Mouse (Mus musculus) intestine, embryonic 14.5 days (tissue): ENCODE data around the gene Zfand3. TPM values are rescaled to one million over a fixed set of nuclear protein-coding genes. Genes with fewer than 3 reads are reported as not detected.
A peak's percentile ranks its signal among the peaks of the same experiment; 100 is the strongest.

Source experiments
- ATAC-seq: fragments of 200-750 bp; cut with Nextera tagmentation; replicated peaks from 2 replicates; pipeline ENCODE4 v1.8.0; 2017; ENCODE audit warnings: low read depth, moderate number of reproducible peaks, moderate TSS enrichment, moderate library complexity; ENCODE audit not compliant: low FRiP score, low TSS enrichment
- DNase-seq: peaks from one replicate; pipeline ENCODE4 v3.0.0-alpha.2; 2018; ENCODE audit warnings: low spot score
- H3K27ac ChIP-seq: fragments of 300-500 bp; sonication (generic); 2 replicates; pipeline ENCODE4 v1.5.1; 2014; ENCODE audit warnings: low read depth, mild to moderate bottlenecking, control low read depth
- H3K27me3 ChIP-seq: fragments of 300-500 bp; sonication (generic); replicated peaks from 2 replicates; pipeline ENCODE4 v1.6.1; 2014; ENCODE audit warnings: low read length, control low read depth; ENCODE audit not compliant: control insufficient read depth, insufficient read depth
- H3K36me3 ChIP-seq: fragments of 300-500 bp; sonication (generic); 2 replicates; pipeline ENCODE4 v1.6.1; 2014; ENCODE audit warnings: low read length, control low read depth; ENCODE audit not compliant: control insufficient read depth, insufficient read depth
- H3K4me1 ChIP-seq: fragments of 300-500 bp; sonication (generic); replicated peaks from 2 replicates; pipeline ENCODE4 v1.6.1; 2014; ENCODE audit warnings: low read length, control low read depth, mixed read lengths; ENCODE audit not compliant: control insufficient read depth, insufficient read depth
- H3K4me2 ChIP-seq: fragments of 300-500 bp; sonication (generic); 2 replicates; pipeline ENCODE4 v1.6.1; 2014; ENCODE audit warnings: low read length
- H3K4me3 ChIP-seq: fragments of 300-500 bp; sonication (generic); 2 replicates; pipeline ENCODE4 v1.5.1; 2014; ENCODE audit warnings: low read depth, low read length, control low read depth, mixed read lengths
- H3K9ac ChIP-seq: fragments of 300-500 bp; sonication (generic); 2 replicates; pipeline ENCODE4 v1.6.1; 2014; ENCODE audit warnings: mild to moderate bottlenecking, low read length
- H3K9me3 ChIP-seq: fragments of 300-500 bp; sonication (generic); 2 replicates; pipeline ENCODE4 v1.6.1; 2016; ENCODE audit warnings: low read length, control low read depth; ENCODE audit not compliant: control insufficient read depth
- WGBS: fragments of 180-500 bp; shearing (Covaris S2); extraction: QIAGEN DNeasy Blood & Tissue Kit; methylation state at CpG from one replicate; pipeline ENCODE4 v1.1.7; 2014; 5-methylcytosine and 5-hydroxymethylcytosine counted together
- polyA plus RNA-seq: library from polyadenylated mRNA; unstranded; fragments of >200 nt; fragmentation: Nextera tagmentation; extraction: Ambion mirVana; gene quantifications from 2 replicates; pipeline ENCODE4 v1.2.1, GENCODE M21; 2014

Zfand3 gene
- polyA plus RNA-seq, 1 experiment from 2014 or later = 40.9 TPM

- H3K9ac ChIP-seq = no peak overlapping the region
- H3K9me3 ChIP-seq = no peaks in the 10 kb centered on the region
- no peaks in the 10 kb centered on the region for H3K36me3 ChIP-seq
- ATAC-seq (peak; percentile 24; the same call in 1 of the 2 replicates), DNase-seq (peak; percentile 73)
- peaks cover 49% of the 10 kb centered on the region for H3K4me1 ChIP-seq
- no peaks in the 10 kb centered on the region for H3K27me3 ChIP-seq
- H3K27ac ChIP-seq = peak overlapping the region; percentile 40
- WGBS = 31% methylated on average over 1 of the region's 1 CpGs
- no peak overlapping the region; the same call in 1 of the 2 replicates for H3K4me3 ChIP-seq
- peak overlapping the region; percentile 25 for H3K4me2 ChIP-seq
These were observed 23.0 kb downstream of the Zfand3 start for GRCm38 (mm10) chr17:30027343-30028029.

- H3K36me3 ChIP-seq = no peaks in the 10 kb centered on the region
These were observed 25.2 kb downstream of the Zfand3 start for GRCm38 (mm10) chr17:30029633-30030226.

GRCm38 (mm10) chr17:30032796-30033195 lies 28.3 kb downstream of the Zfand3 start:
- H3K4me1 ChIP-seq = peaks cover 27% of the 10 kb centered on the region
- no peak overlapping the region for H3K4me2 ChIP-seq
- WGBS = 91% methylated on average over 4 of the region's 4 CpGs
- no peak overlapping the region for H3K9ac ChIP-seq
- no peaks in the 10 kb centered on the region for H3K36me3 ChIP-seq
- no peaks in the 10 kb centered on the region for H3K27me3 ChIP-seq
- H3K4me3 ChIP-seq = no peak overlapping the region
- DNase-seq = no peak
- no peaks in the 10 kb centered on the region for H3K9me3 ChIP-seq
- no peak overlapping the region for H3K27ac ChIP-seq
- no peak for ATAC-seq

More at GRCm38 (mm10) chr17:30029633-30030226, 25.2 kb downstream of the Zfand3 start:
- no peak overlapping the region for H3K27ac ChIP-seq
- DNase-seq (no peak), ATAC-seq (no peak)
- no peak overlapping the region for H3K9ac ChIP-seq
- no peaks in the 10 kb centered on the region for H3K27me3 ChIP-seq
- no peak overlapping the region for H3K4me2 ChIP-seq
- H3K4me3 ChIP-seq = no peak overlapping the region
- H3K9me3 ChIP-seq = no peaks in the 10 kb centered on the region
- 46% methylated on average over 7 of the region's 7 CpGs for WGBS
- H3K4me1 ChIP-seq = peaks cover 49% of the 10 kb centered on the region

GRCm38 (mm10) chr17:30033991-30034390 lies 29.5 kb downstream of the Zfand3 start:
- Histone ChIP-seq H3K36me3 (no peaks in the 10 kb centered on the region), H3K4me2 (no peak overlapping the region), H3K9ac (no peak overlapping the region), H3K27ac (no peak overlapping the region), H3K27me3 (no peaks in the 10 kb centered on the region), H3K9me3 (no peaks in the 10 kb centered on the region), H3K4me3 (no peak overlapping the region), H3K4me1 (peaks cover 15% of the 10 kb centered on the region)
- 85% methylated on average over 4 of the region's 4 CpGs for WGBS
- DNase-seq (no peak), ATAC-seq (no peak)

- no peak overlapping the region for H3K9ac ChIP-seq
- H3K4me1 ChIP-seq = peaks cover under 1% of the 10 kb centered on the region; the same call in 1 of the 2 replicates
- H3K27me3 ChIP-seq = no peaks in the 10 kb centered on the region
- H3K36me3 ChIP-seq = no peaks in the 10 kb centered on the region
- WGBS = 54% methylated on average over 4 of the region's 4 CpGs
- H3K4me3 ChIP-seq = no peak overlapping the region
- no peak overlapping the region for H3K4me2 ChIP-seq
- H3K9me3 ChIP-seq = no peaks in the 10 kb centered on the region
- no peak overlapping the region for H3K27ac ChIP-seq
- DNase-seq = no peak
- no peak for ATAC-seq
These were observed 30.9 kb downstream of the Zfand3 start for GRCm38 (mm10) chr17:30035216-30036005.

GRCm38 (mm10) chr17:30043163-30043822 lies 38.8 kb downstream of the Zfand3 start:
- WGBS = 91% methylated on average over 7 of the region's 7 CpGs
- DNase-seq (no peak), ATAC-seq (no peak)

GRCm38 (mm10) chr17:30045181-30045580 lies 40.6 kb downstream of the Zfand3 start:
- Histone ChIP-seq H3K36me3 (no peaks in the 10 kb centered on the region), H3K27ac (no peak overlapping the region), H3K9me3 (no peaks in the 10 kb centered on the region), H3K4me3 (no peak overlapping the region), H3K4me2 (no peak overlapping the region), H3K27me3 (no peaks in the 10 kb centered on the region), H3K4me1 (peaks cover 6% of the 10 kb centered on the region; the same call in 1 of the 2 replicates), H3K9ac (no peak overlapping the region)
- DNase-seq (no peak), ATAC-seq (no peak)
- 62% methylated on average over 2 of the region's 2 CpGs for WGBS

More at GRCm38 (mm10) chr17:30043163-30043822, 38.8 kb downstream of the Zfand3 start:
- Histone ChIP-seq H3K4me3 (no peak overlapping the region), H3K27me3 (no peaks in the 10 kb centered on the region), H3K27ac (no peak overlapping the region), H3K9me3 (no peaks in the 10 kb centered on the region), H3K4me1 (peaks cover 6% of the 10 kb centered on the region; the same call in 1 of the 2 replicates), H3K4me2 (no peak overlapping the region), H3K9ac (no peak overlapping the region), H3K36me3 (no peaks in the 10 kb centered on the region)

- Histone ChIP-seq H3K9ac (no peak overlapping the region), H3K36me3 (no peaks in the 10 kb centered on the region), H3K4me1 (peaks cover 6% of the 10 kb centered on the region; the same call in 1 of the 2 replicates), H3K9me3 (no peaks in the 10 kb centered on the region), H3K4me3 (no peak overlapping the region), H3K4me2 (no peak overlapping the region), H3K27ac (no peak overlapping the region), H3K27me3 (no peaks in the 10 kb centered on the region)
- ATAC-seq (no peak), DNase-seq (no peak)
- 88% methylated on average over 5 of the region's 5 CpGs for WGBS
These were observed 42.1 kb downstream of the Zfand3 start for GRCm38 (mm10) chr17:30046654-30047053.
